Mouse (Mus musculus) intestine, embryonic 14.5 days (tissue): ENCODE data around the gene Rap1gap. TPM values are rescaled to one million over a fixed set of nuclear protein-coding genes. Genes with fewer than 3 reads are reported as not detected.

Experiments used
- ATAC-seq: fragments of 200-750 bp; cut with Nextera tagmentation; replicated peaks from 2 replicates; pipeline ENCODE4 v1.8.0; 2017; ENCODE audit warnings: low read depth, moderate number of reproducible peaks, moderate TSS enrichment, moderate library complexity; ENCODE audit not compliant: low FRiP score, low TSS enrichment
- DNase-seq: peaks from one replicate; pipeline ENCODE4 v3.0.0-alpha.2; 2018; ENCODE audit warnings: low spot score
- H3K27ac ChIP-seq: fragments of 300-500 bp; sonication (generic); 2 replicates; pipeline ENCODE4 v1.5.1; 2014; ENCODE audit warnings: low read depth, mild to moderate bottlenecking, control low read depth
- H3K27me3 ChIP-seq: fragments of 300-500 bp; sonication (generic); replicated peaks from 2 replicates; pipeline ENCODE4 v1.6.1; 2014; ENCODE audit warnings: low read length, control low read depth; ENCODE audit not compliant: control insufficient read depth, insufficient read depth
- H3K36me3 ChIP-seq: fragments of 300-500 bp; sonication (generic); 2 replicates; pipeline ENCODE4 v1.6.1; 2014; ENCODE audit warnings: low read length, control low read depth; ENCODE audit not compliant: control insufficient read depth, insufficient read depth
- H3K4me1 ChIP-seq: fragments of 300-500 bp; sonication (generic); replicated peaks from 2 replicates; pipeline ENCODE4 v1.6.1; 2014; ENCODE audit warnings: low read length, control low read depth, mixed read lengths; ENCODE audit not compliant: control insufficient read depth, insufficient read depth
- H3K4me2 ChIP-seq: fragments of 300-500 bp; sonication (generic); 2 replicates; pipeline ENCODE4 v1.6.1; 2014; ENCODE audit warnings: low read length
- H3K4me3 ChIP-seq: fragments of 300-500 bp; sonication (generic); 2 replicates; pipeline ENCODE4 v1.5.1; 2014; ENCODE audit warnings: low read depth, low read length, control low read depth, mixed read lengths
- H3K9ac ChIP-seq: fragments of 300-500 bp; sonication (generic); 2 replicates; pipeline ENCODE4 v1.6.1; 2014; ENCODE audit warnings: mild to moderate bottlenecking, low read length
- H3K9me3 ChIP-seq: fragments of 300-500 bp; sonication (generic); 2 replicates; pipeline ENCODE4 v1.6.1; 2016; ENCODE audit warnings: low read length, control low read depth; ENCODE audit not compliant: control insufficient read depth
- WGBS: fragments of 180-500 bp; shearing (Covaris S2); extraction: QIAGEN DNeasy Blood & Tissue Kit; methylation state at CpG from one replicate; pipeline ENCODE4 v1.1.7; 2014; 5-methylcytosine and 5-hydroxymethylcytosine counted together
- polyA plus RNA-seq: library from polyadenylated mRNA; unstranded; fragments of >200 nt; fragmentation: Nextera tagmentation; extraction: Ambion mirVana; gene quantifications from 2 replicates; pipeline ENCODE4 v1.2.1, GENCODE M21; 2014

The Rap1gap gene
- polyA plus RNA-seq, 1 experiment from 2014 or later: 15.6 TPM

DNA sequence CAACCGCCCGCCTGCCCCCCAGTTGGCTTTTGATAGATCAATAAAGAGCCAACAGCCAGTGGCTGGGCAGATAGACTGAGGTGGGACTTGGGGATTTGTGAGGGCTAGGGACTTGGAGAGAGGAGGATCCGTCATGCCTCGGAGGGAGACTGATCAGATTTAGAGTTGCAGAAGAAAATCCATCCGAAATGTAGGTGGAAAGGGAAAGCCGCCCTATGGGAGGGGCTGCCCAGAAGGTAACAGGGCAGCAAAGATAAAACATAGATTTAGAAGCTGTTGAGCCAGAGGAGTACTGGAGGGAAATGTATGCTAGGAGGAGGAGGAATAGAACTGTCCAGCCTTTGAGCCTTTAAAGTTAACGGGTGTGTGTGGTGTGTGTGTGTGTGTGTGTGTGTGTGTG is 88.7 kb downstream of the Rap1gap start:
- Histone ChIP-seq H3K27ac (no peak overlapping the region), H3K4me3 (no peak overlapping the region), H3K9me3 (no peaks in the 10 kb centered on the region), H3K9ac (no peak overlapping the region), H3K4me1 (no peaks in the 10 kb centered on the region), H3K4me2 (no peak overlapping the region), H3K36me3 (no peaks in the 10 kb centered on the region), H3K27me3 (no peaks in the 10 kb centered on the region)
- ATAC-seq (no peak), DNase-seq (no peak)
- WGBS: 75% methylated on average over 7 of the region's 7 CpGs

GRCm38 (mm10) chr4:137754446-137754845 is 89.9 kb downstream of the Rap1gap start:
- H3K27ac ChIP-seq: no peak overlapping the region

DNA sequence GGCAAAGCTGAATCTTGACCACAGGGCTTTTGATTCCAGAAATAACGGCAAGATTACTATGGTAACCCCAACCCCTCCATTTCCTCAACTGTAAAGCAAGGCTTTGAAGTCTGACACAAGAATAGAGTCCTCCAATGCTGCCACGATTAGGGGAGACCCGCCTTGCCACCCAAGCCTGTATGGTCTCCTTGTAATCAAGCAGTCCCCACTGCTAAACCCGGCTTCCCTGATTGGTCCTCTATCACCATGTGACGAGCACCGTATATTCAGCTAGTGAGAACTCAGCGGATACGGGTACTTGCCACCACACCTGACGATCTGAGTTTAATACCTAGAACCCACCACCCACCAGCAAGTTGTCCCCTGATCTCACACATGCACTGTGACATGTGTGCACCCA is 98.4 kb downstream of the Rap1gap start:
- DNase-seq (no peak), ATAC-seq (no peak)
- Histone ChIP-seq H3K4me1 (peaks cover 16% of the 10 kb centered on the region; the same call in 1 of the 2 replicates), H3K4me3 (no peak overlapping the region), H3K27ac (no peak overlapping the region), H3K9ac (no peak overlapping the region), H3K36me3 (no peaks in the 10 kb centered on the region), H3K9me3 (no peaks in the 10 kb centered on the region), H3K27me3 (no peaks in the 10 kb centered on the region), H3K4me2 (no peak overlapping the region)
- 82% methylated on average over 9 of the region's 9 CpGs for WGBS

More at GRCm38 (mm10) chr4:137754446-137754845, 89.9 kb downstream of the Rap1gap start:
- no peak overlapping the region for H3K9ac ChIP-seq
- WGBS: 72% methylated on average over 2 of the region's 2 CpGs
- no peak for ATAC-seq
- no peaks in the 10 kb centered on the region for H3K9me3 ChIP-seq
- H3K4me1 ChIP-seq: no peaks in the 10 kb centered on the region
- no peak for DNase-seq
- no peaks in the 10 kb centered on the region for H3K27me3 ChIP-seq
- H3K36me3 ChIP-seq: no peaks in the 10 kb centered on the region
- H3K4me3 ChIP-seq: no peak overlapping the region
- no peak overlapping the region for H3K4me2 ChIP-seq

GRCm38 (mm10) chr4:137763920-137764495 is 99.5 kb downstream of the Rap1gap start:
- Histone ChIP-seq H3K4me1 (peaks cover 16% of the 10 kb centered on the region), H3K9me3 (no peaks in the 10 kb centered on the region), H3K9ac (no peak overlapping the region), H3K27me3 (no peaks in the 10 kb centered on the region), H3K27ac (no peak overlapping the region), H3K4me3 (no peak overlapping the region), H3K36me3 (no peaks in the 10 kb centered on the region), H3K4me2 (no peak overlapping the region)
- 67% methylated on average over 8 of the region's 8 CpGs for WGBS
- no peak for ATAC-seq
- no peak for DNase-seq

DNA sequence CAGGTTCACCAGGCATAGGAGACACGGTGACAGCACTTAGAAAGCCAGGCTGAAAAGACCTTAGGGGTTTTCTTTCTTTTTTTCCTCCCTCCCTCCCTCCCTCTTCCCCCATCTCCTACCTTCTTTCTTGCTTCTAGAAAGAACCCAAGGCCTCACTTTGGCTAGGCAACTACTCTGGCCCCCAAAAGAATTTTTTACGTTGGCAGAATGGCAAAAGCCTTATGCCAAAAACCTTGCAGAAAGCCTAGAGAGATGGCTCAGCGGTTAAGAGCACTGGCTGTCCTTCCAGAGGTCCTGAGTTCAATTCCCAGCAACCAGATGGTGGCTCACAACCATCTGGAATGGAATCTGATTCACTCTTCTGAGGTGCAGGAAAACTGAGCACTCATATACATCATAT is 100.1 kb downstream of the Rap1gap start:
- Histone ChIP-seq H3K4me3 (no peak overlapping the region), H3K27me3 (no peaks in the 10 kb centered on the region), H3K27ac (no peak overlapping the region), H3K4me2 (no peak overlapping the region), H3K9me3 (no peaks in the 10 kb centered on the region), H3K4me1 (peaks cover 16% of the 10 kb centered on the region), H3K36me3 (no peaks in the 10 kb centered on the region), H3K9ac (no peak overlapping the region)
- 76% methylated on average over 3 of the region's 3 CpGs for WGBS
- no peak for ATAC-seq
- no peak for DNase-seq

DNA sequence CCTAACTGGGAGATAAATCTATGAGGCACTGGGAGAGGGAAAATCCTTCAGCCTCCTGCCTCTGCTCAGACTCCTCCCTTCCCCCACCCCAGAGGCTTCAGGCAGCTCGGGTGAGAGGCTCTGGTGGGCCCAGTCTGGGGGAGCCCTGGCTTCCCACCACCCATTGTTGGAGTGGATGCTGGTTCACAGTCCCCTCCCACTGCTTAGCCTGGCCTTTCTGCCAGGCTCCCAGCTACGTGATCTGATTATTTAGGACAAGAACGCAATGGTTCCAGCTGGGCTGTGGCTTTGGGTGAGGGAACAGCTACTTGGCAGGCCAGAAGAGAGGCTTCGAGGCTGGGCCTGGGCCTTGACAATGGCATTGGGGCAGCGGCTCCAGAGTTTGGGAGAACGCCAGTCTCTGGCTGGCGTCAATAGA is 101.0 kb downstream of the Rap1gap start:
- 46% methylated on average over 7 of the region's 7 CpGs for WGBS
- Histone ChIP-seq H3K27me3 (no peaks in the 10 kb centered on the region), H3K27ac (peak overlapping the region; percentile 29), H3K4me2 (no peak overlapping the region), H3K9me3 (no peaks in the 10 kb centered on the region), H3K9ac (no peak overlapping the region), H3K4me3 (no peak overlapping the region), H3K36me3 (no peaks in the 10 kb centered on the region), H3K4me1 (peaks cover 16% of the 10 kb centered on the region)
- peak; percentile 63 for DNase-seq
- no peak; the same call in 1 of the 2 replicates for ATAC-seq

DNA sequence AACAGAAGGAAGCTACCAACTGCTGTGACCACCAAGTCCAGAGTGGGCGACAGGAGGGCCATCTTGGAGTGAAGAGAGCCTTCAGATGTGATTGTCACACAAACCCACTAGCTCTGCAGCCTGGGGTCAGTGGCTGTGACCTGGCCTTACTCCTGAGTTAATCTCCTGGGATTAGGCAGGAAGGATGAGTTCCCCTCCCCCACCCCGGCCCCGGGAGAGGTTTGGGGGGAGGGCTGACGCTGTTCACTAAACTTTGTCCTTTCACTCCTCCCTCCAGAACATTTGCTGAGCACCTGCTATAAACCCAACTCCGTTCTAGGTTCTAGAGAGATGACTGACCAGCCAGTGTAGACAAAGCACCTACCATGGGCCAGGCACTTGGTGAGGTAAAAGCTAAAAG is 101.8 kb downstream of the Rap1gap start:
- ATAC-seq (no peak), DNase-seq (no peak)
- H3K4me1 ChIP-seq: peaks cover 20% of the 10 kb centered on the region
- H3K27me3 ChIP-seq: no peaks in the 10 kb centered on the region
- 30% methylated on average over 5 of the region's 5 CpGs for WGBS
- no peaks in the 10 kb centered on the region for H3K36me3 ChIP-seq
- no peak overlapping the region for H3K4me2 ChIP-seq
- H3K27ac ChIP-seq: no peak overlapping the region
- H3K4me3 ChIP-seq: no peak overlapping the region
- no peaks in the 10 kb centered on the region for H3K9me3 ChIP-seq
- no peak overlapping the region for H3K9ac ChIP-seq

GRCm38 (mm10) chr4:137768381-137768780 is 103.9 kb downstream of the Rap1gap start:
- WGBS: 89% methylated on average over 5 of the region's 5 CpGs

GRCm38 (mm10) chr4:137768831-137769230 is 104.3 kb downstream of the Rap1gap start:
- Histone ChIP-seq H3K4me3 (no peak overlapping the region), H3K4me2 (no peak overlapping the region), H3K27ac (no peak overlapping the region), H3K27me3 (no peaks in the 10 kb centered on the region), H3K4me1 (peaks cover 20% of the 10 kb centered on the region), H3K9me3 (no peaks in the 10 kb centered on the region), H3K9ac (no peak overlapping the region), H3K36me3 (no peaks in the 10 kb centered on the region)
- ATAC-seq (no peak), DNase-seq (no peak)
- WGBS: 82% methylated on average over 6 of the region's 6 CpGs

More at GRCm38 (mm10) chr4:137768381-137768780, 103.9 kb downstream of the Rap1gap start:
- H3K9ac ChIP-seq: no peak overlapping the region
- no peaks in the 10 kb centered on the region for H3K9me3 ChIP-seq
- ATAC-seq: no peak
- H3K4me3 ChIP-seq: no peak overlapping the region
- no peak for DNase-seq
- no peak overlapping the region for H3K27ac ChIP-seq
- H3K27me3 ChIP-seq: no peaks in the 10 kb centered on the region
- peaks cover 20% of the 10 kb centered on the region for H3K4me1 ChIP-seq
- H3K36me3 ChIP-seq: no peaks in the 10 kb centered on the region
- H3K4me2 ChIP-seq: no peak overlapping the region
